Mouse (Mus musculus) Patski (cell line): ENCODE measurements around the gene Rffl. TPM values are rescaled to one million over a fixed set of nuclear protein-coding genes. Genes with fewer than 3 reads are reported as not detected.

Source experiments
- ATAC-seq: fragments of 100-300 bp; one replicate; pipeline ENCODE4 v1.8.0; 2021
- CTCF ChIA-PET: fragments of 350-600 bp; sonication (Branson Sonifier 250); formaldehyde crosslinking; loops from one replicate; lab custom pipeline; 2022; ENCODE audit warnings: inconsistent platforms; lab: Charles Lee
- POLR2A ChIA-PET: fragments of 350-600 bp; sonication (Branson Sonifier 250); formaldehyde crosslinking; loops from one replicate; lab custom pipeline; 2022; ENCODE audit warnings: antibody characterized with exemption, inconsistent platforms; lab: Charles Lee
- DNase-seq: peaks from one replicate; pipeline ENCODE4 v3.0.0-alpha.2; 2011; ENCODE audit warnings: low read depth, low spot score
- H3K27me3 ChIP-seq: fragments of 371-371 bp; one replicate; pipeline ENCODE4 v1.5.1; 2021
- CTCF ChIP-seq: fragments of 100-300 bp; IDR thresholded peaks from one replicate; pipeline ENCODE4 v1.5.1; 2021
- in situ Hi-C: fragments of 300-500 bp; cut with MboI; formaldehyde crosslinking; loops from 3 replicates; pipeline ENCODE4 v1.11.1; 2018; ENCODE audit warnings: low pct_unique_long_range_greater_than_20kb, mixed read lengths
- polyA plus RNA-seq: library from polyadenylated mRNA; unstranded; gene quantifications from one replicate; pipeline ENCODE4 v1.2.3, GENCODE M21; 2021

The Rffl gene
- polyA plus RNA-seq, 1 experiment from 2014 or later, result 12.7 TPM

- DNase-seq (no peak), ATAC-seq (no peak)
- ChIA-PET CTCF (interaction anchor here (0.8 kb wide), 1 partner anchor 18 kb away, joined by 3 read pairs; no protein-coding TSS in a partner anchor), POLR2A (no interaction called here)
- no peak for TF ChIP-seq CTCF
- in situ Hi-C loops, result loop anchor here (25.0 kb wide), 1 partner anchor 826 kb away; the partner anchor contains the start of genes Ccl2, Ccl7 and Gm17268
- H3K27me3 ChIP-seq, result no peaks in the 10 kb centered on the region
Measured at GRCm38 (mm10) chr11:82863488-82863931, 7.5 kb downstream of the Rffl start.

GRCm38 (mm10) chr11:82863059-82863458, 8.0 kb downstream of the Rffl start:
- ATAC-seq, result no peak

GRCm38 (mm10) chr11:82862638-82863037, 8.4 kb downstream of the Rffl start:
- TF ChIP-seq CTCF, result no peak
- ATAC-seq, result no peak
- ChIA-PET POLR2A (no interaction called here), CTCF (no interaction called here)
- no peak for DNase-seq
- in situ Hi-C loops, result loop anchor here (25.0 kb wide), 1 partner anchor 825 kb away; the partner anchor contains the start of genes Ccl2, Ccl7 and Gm17268
- no peaks in the 10 kb centered on the region for H3K27me3 ChIP-seq

More at GRCm38 (mm10) chr11:82863059-82863458, 8.0 kb downstream of the Rffl start:
- TF ChIP-seq CTCF, result no peak
- no peaks in the 10 kb centered on the region for H3K27me3 ChIP-seq
- no peak for DNase-seq
- CTCF ChIA-PET, result no interaction called here
- in situ Hi-C loops, result loop anchor here (25.0 kb wide), 1 partner anchor 826 kb away; the partner anchor contains the start of genes Ccl2, Ccl7 and Gm17268
- POLR2A ChIA-PET, result no interaction called here

- TF ChIP-seq CTCF, result no peak
- no peaks in the 10 kb centered on the region for H3K27me3 ChIP-seq
- no peak for DNase-seq
- in situ Hi-C loops, result loop anchor here (25.0 kb wide), 1 partner anchor 824 kb away; the partner anchor contains the start of genes Ccl2, Ccl7 and Gm17268
- POLR2A ChIA-PET, result no interaction called here
- CTCF ChIA-PET, result no interaction called here
- ATAC-seq, result no peak
Measured at GRCm38 (mm10) chr11:82861558-82861957, 9.5 kb downstream of the Rffl start.

- ATAC-seq (no peak), DNase-seq (no peak)
- TF ChIP-seq CTCF, result no peak
- H3K27me3 ChIP-seq, result no peaks in the 10 kb centered on the region
- POLR2A ChIA-PET, result no interaction called here
- CTCF ChIA-PET, result no interaction called here
- in situ Hi-C loops, result loop anchor here (25.0 kb wide), 1 partner anchor 823 kb away; the partner anchor contains the start of genes Ccl2, Ccl7 and Gm17268
Measured at GRCm38 (mm10) chr11:82860759-82861158, 10.3 kb downstream of the Rffl start.

GRCm38 (mm10) chr11:82857307-82857848, 13.6 kb downstream of the Rffl start:
- no peak for DNase-seq
- CTCF ChIA-PET, result interaction anchor here (1.1 to 2.6 kb wide), 3 partner anchors 9 to 54 kb away, joined by 3 to 14 read pairs (median 6); no protein-coding TSS in a partner anchor
- in situ Hi-C loops, result loop anchor here (25.0 kb wide), 1 partner anchor 820 kb away; the partner anchor contains the start of genes Ccl2, Ccl7 and Gm17268
- ATAC-seq, result no peak
- POLR2A ChIA-PET, result interaction anchor here (0.6 kb wide), 1 partner anchor 851 kb away, joined by 4 read pairs; no protein-coding TSS in a partner anchor
- TF ChIP-seq CTCF, result no peak
- H3K27me3 ChIP-seq, result no peaks in the 10 kb centered on the region

GRCm38 (mm10) chr11:82856032-82856431, 15.0 kb downstream of the Rffl start:
- ATAC-seq (no peak), DNase-seq (no peak)
- ChIA-PET POLR2A (no interaction called here), CTCF (interaction anchor here (2.6 kb wide), 1 partner anchor 11 kb away, joined by 14 read pairs; no protein-coding TSS in a partner anchor)
- H3K27me3 ChIP-seq, result no peaks in the 10 kb centered on the region
- in situ Hi-C loops, result loop anchor here (25.0 kb wide), 1 partner anchor 819 kb away; the partner anchor contains the start of genes Ccl2, Ccl7 and Gm17268
- no peak for TF ChIP-seq CTCF

- no peak for TF ChIP-seq CTCF
- CTCF ChIA-PET, result no interaction called here
- no peaks in the 10 kb centered on the region for H3K27me3 ChIP-seq
- POLR2A ChIA-PET, result no interaction called here
- in situ Hi-C loops, result loop anchor here (25.0 kb wide), 1 partner anchor 818 kb away; the partner anchor contains the start of genes Ccl2, Ccl7 and Gm17268
- DNase-seq (no peak), ATAC-seq (no peak)
Measured at GRCm38 (mm10) chr11:82855327-82855973, 15.6 kb downstream of the Rffl start.

GRCm38 (mm10) chr11:82854111-82854510, 16.9 kb downstream of the Rffl start:
- no peak for ATAC-seq
- DNase-seq, result no peak
- no peak for TF ChIP-seq CTCF
- CTCF ChIA-PET, result interaction anchor here (0.5 kb wide), 1 partner anchor 42 kb away, joined by 3 read pairs; no protein-coding TSS in a partner anchor
- no peaks in the 10 kb centered on the region for H3K27me3 ChIP-seq
- POLR2A ChIA-PET, result no interaction called here
- in situ Hi-C loops, result loop anchor here (25.0 kb wide), 1 partner anchor 817 kb away; the partner anchor contains the start of genes Ccl2, Ccl7 and Gm17268

- in situ Hi-C loops, result loop anchor here (25.0 kb wide), 1 partner anchor 816 kb away; the partner anchor contains the start of genes Ccl2, Ccl7 and Gm17268
- H3K27me3 ChIP-seq, result no peaks in the 10 kb centered on the region
- ATAC-seq (no peak), DNase-seq (no peak)
- POLR2A ChIA-PET, result no interaction called here
- CTCF ChIA-PET, result no interaction called here
- no peak for TF ChIP-seq CTCF
Measured at GRCm38 (mm10) chr11:82852958-82853357, 18.1 kb downstream of the Rffl start.
